Mouse (Mus musculus): Measurements from ENCODE around the gene Prr15l. TPM values are rescaled to one million over a fixed set of nuclear protein-coding genes. Genes with fewer than 3 reads are reported as not detected.
A peak's percentile ranks its signal among the peaks of the same experiment; 100 is the strongest.

The Prr15l gene
- total RNA-seq, 4 experiments from 2014 or later, result 0.28 to 0.70 (median 0.32) TPM; not detected in 1

- no peak for DNase-seq
These were observed 22.9 kb downstream of the Prr15l start for GRCm38 (mm10) chr11:96950767-96951166.

DNA sequence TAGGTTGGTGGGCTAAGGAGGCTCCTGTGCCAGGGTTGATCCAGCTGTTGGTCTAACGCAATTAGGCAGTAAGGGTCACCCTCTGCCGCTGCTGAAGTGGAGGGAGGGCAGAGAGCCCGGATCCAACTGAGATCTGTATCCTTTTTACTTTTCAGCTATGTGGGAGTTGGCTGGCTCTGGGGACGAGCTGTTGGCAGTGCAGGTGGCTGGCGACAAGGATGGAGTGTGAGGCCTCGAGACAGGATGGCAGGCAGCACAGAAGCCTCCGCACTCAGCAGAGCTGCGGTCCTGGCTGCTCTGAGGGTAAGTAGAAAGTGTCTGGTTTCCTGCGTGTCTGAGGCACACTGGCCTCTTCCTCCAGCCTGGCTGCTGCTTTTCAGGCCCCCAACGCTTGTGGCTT is 24.5 kb downstream of the Prr15l start:
- DNase-seq, result no peak

DNA sequence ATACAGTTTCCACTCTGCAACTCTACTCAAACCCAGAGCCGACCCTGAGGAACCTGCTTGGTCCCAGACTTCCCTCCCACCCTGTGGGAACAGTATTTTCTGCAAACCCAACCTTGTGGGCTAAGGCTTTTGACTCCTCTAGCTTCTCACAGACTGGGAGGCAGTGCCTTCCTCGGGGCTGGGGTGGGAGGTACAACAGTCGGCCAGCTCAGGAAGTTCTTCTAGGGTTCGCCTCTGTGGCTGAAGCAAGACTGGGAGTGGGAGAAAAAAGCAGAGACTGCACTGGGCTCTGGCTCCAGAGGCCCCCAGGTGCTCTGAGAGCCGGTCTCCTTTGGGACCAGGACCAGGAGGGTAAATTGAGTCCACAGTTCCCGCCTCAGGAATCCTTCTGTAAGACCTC is 25.0 kb downstream of the Prr15l start:
- DNase-seq, result no peak

- no peak for DNase-seq
These were observed 27.2 kb downstream of the Prr15l start for GRCm38 (mm10) chr11:96955094-96955493.

- no peak for DNase-seq
These were observed 28.3 kb downstream of the Prr15l start for GRCm38 (mm10) chr11:96956009-96956724.

GRCm38 (mm10) chr11:96957061-96957805 is 29.3 kb downstream of the Prr15l start:
- DNase-seq, result no peak

GRCm38 (mm10) chr11:96963580-96963979 is 35.7 kb downstream of the Prr15l start:
- peak; percentile 77 for DNase-seq

DNA sequence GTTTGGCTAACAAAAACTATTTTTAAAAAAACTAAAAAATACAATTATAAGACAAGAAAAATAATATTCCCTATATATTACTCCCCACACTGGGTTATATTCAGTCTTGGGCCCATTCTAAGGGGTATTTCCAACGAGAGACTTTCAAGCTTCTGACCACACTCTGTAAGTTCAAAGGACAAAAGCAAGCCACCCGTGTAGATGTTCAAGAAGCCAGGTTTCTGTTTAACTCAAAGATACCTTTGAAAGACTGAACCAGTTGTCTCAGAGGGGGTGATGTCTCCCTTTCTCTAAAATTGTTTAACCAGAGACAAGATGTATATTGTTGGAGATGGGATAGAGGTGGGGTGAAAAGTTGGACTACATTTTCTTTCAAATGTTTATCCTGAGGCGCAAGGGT is 38.3 kb downstream of the Prr15l start:
- DNase-seq, result no peak

GRCm38 (mm10) chr11:96966914-96967543 is 39.1 kb downstream of the Prr15l start:
- DNase-seq, result no peak

- no peak for DNase-seq
These were observed 39.8 kb downstream of the Prr15l start for GRCm38 (mm10) chr11:96967544-96968269.

- DNase-seq, result no peak
These were observed 40.6 kb downstream of the Prr15l start for GRCm38 (mm10) chr11:96968476-96968875.

GRCm38 (mm10) chr11:96969280-96969722 is 41.4 kb downstream of the Prr15l start:
- DNase-seq, result no peak

DNA sequence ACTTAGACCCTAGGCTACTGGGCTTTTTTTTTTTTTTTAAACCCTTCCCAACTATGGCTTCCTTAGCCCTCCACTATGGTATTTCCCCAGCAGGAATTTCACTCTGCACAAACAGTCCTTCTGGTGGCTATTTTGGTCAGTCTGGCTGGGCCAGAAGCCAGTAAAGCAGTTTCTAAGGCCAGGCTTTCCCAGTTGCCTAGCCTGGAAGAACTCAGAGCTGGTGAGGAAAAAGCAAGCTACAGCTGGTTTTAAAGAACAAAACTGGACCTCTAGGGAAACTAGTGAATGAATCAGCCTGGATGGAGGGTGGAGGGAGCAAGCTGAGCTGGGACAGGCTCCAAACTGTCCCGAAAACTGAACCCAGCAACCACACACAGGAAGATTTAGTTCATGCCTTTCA is 41.8 kb downstream of the Prr15l start:
- DNase-seq, result no peak

GRCm38 (mm10) chr11:96970341-96970740 is 42.4 kb downstream of the Prr15l start:
- no peak for DNase-seq

DNA sequence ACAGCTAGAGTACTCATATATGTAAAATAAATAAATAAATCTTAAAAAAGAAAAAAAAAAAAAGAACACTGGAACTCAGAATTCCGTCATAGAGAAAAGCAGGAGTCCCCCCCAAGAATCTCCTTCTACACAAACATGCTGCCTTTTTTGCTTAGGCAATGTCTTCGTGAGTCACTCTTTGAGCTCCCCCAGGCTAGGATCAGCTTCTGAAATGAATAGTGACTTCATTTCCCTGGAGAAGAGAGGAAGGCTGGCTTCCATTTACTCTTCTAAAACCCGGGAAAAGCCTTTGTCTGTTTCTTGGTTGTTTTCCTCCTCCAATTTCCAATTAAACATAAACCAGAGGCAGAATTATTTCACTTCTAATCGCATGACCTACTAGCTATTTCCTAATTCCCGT is 45.0 kb downstream of the Prr15l start:
- no peak for DNase-seq

- no peak for DNase-seq
These were observed 45.6 kb downstream of the Prr15l start for GRCm38 (mm10) chr11:96973426-96973964.

GRCm38 (mm10) chr11:96974813-96975212 is 46.9 kb downstream of the Prr15l start:
- no peak for DNase-seq

- DNase-seq, result no peak
These were observed 47.8 kb downstream of the Prr15l start for GRCm38 (mm10) chr11:96975511-96976378.

GRCm38 (mm10) chr11:96976379-96976687 is 48.4 kb downstream of the Prr15l start:
- no peak for DNase-seq

DNA sequence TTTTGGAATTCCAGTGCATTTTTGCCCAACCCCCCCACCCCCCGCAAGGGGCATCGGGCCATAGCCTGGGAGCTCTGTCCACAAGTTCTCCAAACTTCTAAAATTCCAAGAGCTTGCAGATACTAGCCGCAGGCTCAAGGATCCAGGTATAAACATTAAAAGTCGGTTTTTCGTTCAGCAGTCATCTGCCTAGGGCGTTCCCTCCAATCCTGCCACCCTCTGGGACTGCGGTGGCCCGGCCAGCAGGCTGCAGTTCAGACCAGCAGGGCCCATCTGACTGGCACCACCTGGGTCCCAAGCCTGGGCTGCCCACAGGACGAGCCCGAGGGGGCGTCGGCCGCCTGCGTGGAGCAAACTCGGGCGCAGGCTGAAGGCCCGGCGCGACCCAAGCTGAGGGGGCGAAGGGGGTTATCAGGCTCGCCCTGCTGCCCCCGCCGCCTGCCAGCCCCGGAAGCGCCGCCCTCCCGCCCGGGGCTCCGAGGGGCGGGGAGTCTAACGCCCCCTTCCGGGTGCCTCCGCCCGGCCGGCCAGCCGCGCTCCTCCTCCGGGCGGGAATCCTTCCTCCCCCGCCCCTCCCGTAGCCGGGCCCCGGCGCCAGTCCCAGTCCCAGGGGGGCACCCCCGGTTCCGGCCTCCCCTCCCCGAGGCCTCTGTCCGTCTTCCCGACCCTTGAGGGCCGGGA is 49.1 kb downstream of the Prr15l start:
- no peak for DNase-seq
